Mouse (Mus musculus) retina, postnatal 7 days (tissue): ENCODE measurements around the gene Casc1.
"Not testable (repeated sequence)": the region's sequence is repeated elsewhere in the genome, so short reads cannot be mapped to it uniquely, and the experiment has no call there.

ENCODE experiments used
- DNase-seq: peaks from one replicate; pipeline ENCODE4 v3.0.0-alpha.2; 2012; ENCODE audit warnings: low read depth, low spot score

Casc1 gene

GRCm38 (mm10) chr6:145136831-145137230 lies 74.0 kb downstream of the Casc1 start:
- no peak for DNase-seq

- no peak for DNase-seq
These were observed 75.0 kb downstream of the Casc1 start for GRCm38 (mm10) chr6:145135804-145136203.

- no peak for DNase-seq
These were observed 75.5 kb downstream of the Casc1 start for GRCm38 (mm10) chr6:145135295-145135694.

- DNase-seq = not testable (repeated sequence)
These were observed 77.8 kb downstream of the Casc1 start for GRCm38 (mm10) chr6:145132969-145133368.

GRCm38 (mm10) chr6:145131991-145132390 lies 78.8 kb downstream of the Casc1 start:
- no peak for DNase-seq

- no peak for DNase-seq
These were observed 81.2 kb downstream of the Casc1 start for GRCm38 (mm10) chr6:145129563-145129962.

- no peak for DNase-seq
These were observed 83.2 kb downstream of the Casc1 start for GRCm38 (mm10) chr6:145127652-145128051.

GRCm38 (mm10) chr6:145125591-145126113 lies 85.2 kb downstream of the Casc1 start:
- no peak for DNase-seq
